Mouse (Mus musculus) kidney, postnatal 10 days (tissue): ENCODE measurements at regions not wholly inside any gene's neighbourhood (a gene's known extent, or its start where the extent isn't known, plus 50 kb on each side); places are given as distances from the start of the nearest gene placed in this dataset.

Source experiments
- DNase-seq: peaks from one replicate; pipeline ENCODE4 v3.0.0; 2021; ENCODE audit warnings: mixed read lengths

DNA sequence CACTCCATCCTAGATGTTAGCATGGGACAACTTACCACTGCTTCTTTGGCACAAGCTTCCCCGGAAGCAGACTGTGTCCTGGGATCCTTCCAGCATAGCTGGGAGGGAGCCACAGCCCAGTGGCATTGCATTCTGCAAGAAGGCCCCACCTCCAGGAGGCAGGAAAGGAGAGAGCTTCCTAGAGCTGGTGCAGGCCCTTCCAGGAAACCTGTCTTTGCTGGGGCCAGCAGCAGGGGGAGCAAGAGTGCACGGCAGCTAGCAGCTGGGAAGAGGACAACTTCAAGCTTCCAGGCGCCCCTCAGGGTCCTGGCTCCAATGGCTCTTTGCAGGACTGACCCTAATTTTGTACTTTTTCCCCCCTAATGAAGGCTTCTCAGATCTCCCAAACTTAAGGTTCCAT is 115.4 kb upstream of the Sorcs3 start:
- DNase-seq: peak; percentile 55

- no peak for DNase-seq
These were observed 108.5 kb upstream of the Sorcs3 start for GRCm38 (mm10) chr19:48097363-48097762.

- peak; percentile 7 for DNase-seq
These were observed 107.8 kb upstream of the Sorcs3 start for GRCm38 (mm10) chr19:48097942-48098596.

GRCm38 (mm10) chr19:48100991-48101390 is 104.8 kb upstream of the Sorcs3 start:
- no peak for DNase-seq

GRCm38 (mm10) chr19:48115155-48115554 is 90.7 kb upstream of the Sorcs3 start:
- DNase-seq: no peak

DNA sequence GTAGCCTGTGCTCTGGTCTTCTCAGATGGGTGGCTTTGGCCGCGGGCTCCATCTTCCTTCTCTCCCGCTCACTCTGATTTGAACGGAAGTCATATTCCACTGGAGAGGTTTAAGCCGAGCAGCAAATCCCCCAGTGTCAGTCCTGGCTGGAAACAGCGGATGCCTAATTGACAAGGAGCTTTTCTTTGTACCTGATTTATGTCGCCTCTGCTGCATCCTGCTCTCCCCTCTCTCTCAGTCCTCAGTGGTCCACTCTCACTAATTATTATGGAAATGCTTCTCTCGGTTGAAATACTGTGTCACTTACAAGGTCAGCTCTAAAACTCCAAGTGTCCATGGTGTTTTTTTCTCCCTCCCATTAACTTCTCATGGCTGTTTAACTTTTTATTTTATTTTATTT is 90.1 kb upstream of the Sorcs3 start:
- no peak for DNase-seq

- DNase-seq: peak; percentile 37
These were observed 89.1 kb upstream of the Sorcs3 start for GRCm38 (mm10) chr19:48116689-48117088.

GRCm38 (mm10) chr19:48117646-48118045 is 88.2 kb upstream of the Sorcs3 start:
- peak; percentile 10 for DNase-seq

GRCm38 (mm10) chr19:48122281-48122680 is 83.5 kb upstream of the Sorcs3 start:
- no peak for DNase-seq

DNA sequence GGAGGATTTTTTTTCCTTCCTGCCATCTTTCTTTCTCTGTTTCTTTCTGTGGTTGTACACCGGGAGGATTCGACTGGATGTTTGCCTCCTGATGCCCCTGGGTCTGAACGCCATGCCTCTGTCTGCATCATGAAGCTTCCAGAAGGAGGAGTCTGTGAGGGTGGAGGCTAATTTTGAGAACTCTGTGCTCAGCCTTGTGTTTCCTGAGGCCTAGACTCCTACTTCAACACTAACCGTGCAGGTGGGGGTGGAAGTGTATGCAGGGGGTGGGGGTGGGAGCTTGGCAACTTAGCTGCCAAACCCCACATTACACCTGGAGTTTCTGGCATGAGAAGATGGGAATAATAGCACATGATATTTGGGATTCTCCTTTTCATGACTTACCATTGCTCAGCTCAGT is 82.0 kb upstream of the Sorcs3 start:
- no peak for DNase-seq

GRCm38 (mm10) chr19:48125731-48126130 is 80.1 kb upstream of the Sorcs3 start:
- no peak for DNase-seq

GRCm38 (mm10) chr19:48128089-48128488 is 77.7 kb upstream of the Sorcs3 start:
- no peak for DNase-seq

GRCm38 (mm10) chr19:48136231-48136630 is 69.6 kb upstream of the Sorcs3 start:
- no peak for DNase-seq

DNA sequence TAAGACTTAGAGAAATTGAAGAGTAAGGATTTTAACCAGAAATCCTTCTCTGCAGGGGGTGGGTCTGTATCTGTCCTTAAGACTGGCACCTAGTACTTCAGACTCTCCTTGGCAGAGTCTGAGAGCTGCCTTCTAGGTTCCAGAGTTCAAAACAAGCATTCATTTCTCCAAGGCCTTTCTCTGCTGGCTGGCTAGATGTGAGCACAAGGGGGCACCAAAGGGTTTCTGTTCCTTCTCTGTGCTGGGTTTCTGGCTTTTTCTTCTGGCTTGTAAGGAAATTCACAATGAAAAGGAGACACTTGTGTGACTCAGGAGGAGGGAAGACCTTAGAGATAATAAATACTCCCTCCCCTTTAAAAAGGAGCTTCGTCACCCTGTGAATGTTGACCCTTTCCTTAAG is 61.7 kb upstream of the Sorcs3 start:
- peak; percentile 67 for DNase-seq
